Mouse (Mus musculus) erythroblast, embryonic 14.5 days (primary cell): ENCODE measurements around the gene Tmem135.

ENCODE experiments used
- GATA1 ChIP-seq: IDR thresholded peaks from 2 replicates; pipeline ENCODE4 v1.6.1; 2012; ENCODE audit warnings: low read length, inconsistent platforms, mixed read lengths
- TAL1 ChIP-seq: IDR thresholded peaks from 3 replicates; pipeline ENCODE4 v1.6.1; 2012; ENCODE audit warnings: low read length, inconsistent platforms, mixed read lengths

DNA sequence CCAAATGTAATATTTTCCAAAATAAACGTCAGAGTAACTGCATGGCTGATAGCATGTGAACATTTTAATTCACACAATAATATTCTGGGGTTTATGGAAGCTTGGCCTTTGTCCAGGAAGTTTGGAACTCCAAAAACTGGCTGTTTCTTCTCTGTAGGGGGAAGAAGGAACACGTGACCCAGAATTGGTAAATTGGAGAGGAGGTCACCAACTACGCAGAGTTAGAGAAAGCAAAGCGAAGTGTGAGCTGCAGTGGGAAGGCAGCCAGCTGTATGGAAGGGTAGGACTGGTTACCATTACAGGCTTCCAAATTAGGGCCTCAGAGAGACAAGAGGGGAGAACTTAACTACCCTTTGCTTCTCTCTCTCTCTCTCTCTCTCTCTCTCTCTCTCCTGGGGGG, 47.7 kb downstream of the Tmem135 start:
- TF ChIP-seq GATA1: no peak
- TF ChIP-seq TAL1: no peak
